Mouse (Mus musculus) spleen, postnatal 10 days (tissue): ENCODE data around the gene C130026I21Rik.
"Not testable (repeated sequence)": the region's sequence is repeated elsewhere in the genome, so short reads cannot be mapped to it uniquely, and the experiment has no call there.

Experiments used
- DNase-seq, 2 experiments: peaks; one replicate each; pipeline ENCODE4 v3.0.0; 2021 to 2022; ENCODE audit warnings: low spot score in 2 of 2

Gene C130026I21Rik

GRCm38 (mm10) chr1:85033616-85034015 lies 236.8 kb downstream of the C130026I21Rik start:
- DNase-seq, result not testable (repeated sequence)

- DNase-seq, result not testable (repeated sequence)
Observed at GRCm38 (mm10) chr1:85030211-85030610, 240.2 kb downstream of the C130026I21Rik start.

GRCm38 (mm10) chr1:85011933-85012332 lies 258.4 kb downstream of the C130026I21Rik start:
- not testable (repeated sequence) for DNase-seq

GRCm38 (mm10) chr1:85010947-85011346 lies 259.4 kb downstream of the C130026I21Rik start:
- DNase-seq, result not testable (repeated sequence)

GRCm38 (mm10) chr1:85007737-85008136 lies 262.6 kb downstream of the C130026I21Rik start:
- not testable (repeated sequence) for DNase-seq

GRCm38 (mm10) chr1:84999241-84999640 lies 271.1 kb downstream of the C130026I21Rik start:
- DNase-seq, result not testable (repeated sequence)

- not testable (repeated sequence) for DNase-seq
Observed at GRCm38 (mm10) chr1:84996305-84996704, 274.1 kb downstream of the C130026I21Rik start.

- DNase-seq, result not testable (repeated sequence)
Observed at GRCm38 (mm10) chr1:84994461-84994860, 275.9 kb downstream of the C130026I21Rik start.

- not testable (repeated sequence) for DNase-seq
Observed at GRCm38 (mm10) chr1:84993688-84994319, 276.6 kb downstream of the C130026I21Rik start.

GRCm38 (mm10) chr1:84993235-84993634 lies 277.1 kb downstream of the C130026I21Rik start:
- DNase-seq, result not testable (repeated sequence)

- DNase-seq, result not testable (repeated sequence)
Observed at GRCm38 (mm10) chr1:84992827-84993226, 277.5 kb downstream of the C130026I21Rik start.

- not testable (repeated sequence) for DNase-seq
Observed at GRCm38 (mm10) chr1:84989044-84989443, 281.3 kb downstream of the C130026I21Rik start.

GRCm38 (mm10) chr1:84987729-84988128 lies 282.6 kb downstream of the C130026I21Rik start:
- DNase-seq, result not testable (repeated sequence)

- not testable (repeated sequence) for DNase-seq
Observed at GRCm38 (mm10) chr1:84961779-84962178, 308.6 kb downstream of the C130026I21Rik start.

GRCm38 (mm10) chr1:84957713-84958112 lies 312.7 kb downstream of the C130026I21Rik start:
- DNase-seq, result not testable (repeated sequence)

- DNase-seq, result not testable (repeated sequence)
Observed at GRCm38 (mm10) chr1:84956771-84957170, 313.6 kb downstream of the C130026I21Rik start.

- DNase-seq, result peak in 1 of 2 experiments; percentile 0
Observed at GRCm38 (mm10) chr1:84952456-84953181, 317.7 kb downstream of the C130026I21Rik start.

- DNase-seq, result no peak
Observed at GRCm38 (mm10) chr1:84951566-84951965, 318.8 kb downstream of the C130026I21Rik start.

- DNase-seq, result no peak
Observed at GRCm38 (mm10) chr1:84947390-84947789, 323.0 kb downstream of the C130026I21Rik start.

GRCm38 (mm10) chr1:84945950-84946349 lies 324.4 kb downstream of the C130026I21Rik start:
- DNase-seq, result no peak

GRCm38 (mm10) chr1:84943549-84943948 lies 326.8 kb downstream of the C130026I21Rik start:
- DNase-seq, result no peak
